Mouse (Mus musculus): Measurements from ENCODE around the gene Asic4.

DNA sequence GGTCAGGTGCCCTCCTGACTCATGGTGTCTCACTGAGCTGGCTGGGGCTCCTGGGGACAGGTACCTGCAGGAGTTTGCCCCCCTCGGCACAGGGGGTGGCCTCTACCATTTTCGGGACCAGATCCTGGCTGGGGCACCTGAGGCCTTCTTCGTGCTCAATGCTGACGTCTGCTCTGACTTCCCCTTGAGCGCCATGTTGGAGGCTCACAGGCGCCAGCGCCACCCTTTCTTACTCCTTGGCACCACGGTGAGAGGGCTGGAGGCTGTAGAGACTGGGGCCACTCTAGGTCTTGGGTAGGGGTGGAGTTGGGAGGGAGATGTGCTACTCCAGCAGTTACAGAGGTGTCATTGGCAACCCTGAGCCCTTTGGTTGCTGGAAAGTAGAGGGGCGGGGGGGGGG lies 11.5 kb upstream of the Asic4 start:
- no peak for TF ChIP-seq POLR2A (IDR thresholded peaks at IDR 0.05; ENCODE audit: insufficient read length, low read depth)
- no peak for TF ChIP-seq USF1 (IDR thresholded peaks at IDR 0.05; ENCODE audit: low read depth)
- TF ChIP-seq CEBPB (IDR thresholded peaks at IDR 0.05; ENCODE audit: insufficient read depth, poor library complexity, severe bottlenecking), result no peak
- TF ChIP-seq MAX (IDR thresholded peaks at IDR 0.05; ENCODE audit: low read depth), result no peak
